Mouse (Mus musculus) liver, adult 2 months (tissue): ENCODE measurements around the gene Dcaf8.

Source experiments
- CTCF ChIP-seq: fragments of 200-500 bp; IDR thresholded peaks from 2 replicates; pipeline ENCODE4 v1.5.1; 2011; ENCODE audit warnings: low read depth, low read length, control low read depth
- POLR2A ChIP-seq: fragments of 200-500 bp; IDR thresholded peaks from 2 replicates; pipeline ENCODE4 v1.6.1; 2011; ENCODE audit warnings: low read length, control low read depth; ENCODE audit not compliant: insufficient read depth; ENCODE audit errors: extremely low read depth

DNA sequence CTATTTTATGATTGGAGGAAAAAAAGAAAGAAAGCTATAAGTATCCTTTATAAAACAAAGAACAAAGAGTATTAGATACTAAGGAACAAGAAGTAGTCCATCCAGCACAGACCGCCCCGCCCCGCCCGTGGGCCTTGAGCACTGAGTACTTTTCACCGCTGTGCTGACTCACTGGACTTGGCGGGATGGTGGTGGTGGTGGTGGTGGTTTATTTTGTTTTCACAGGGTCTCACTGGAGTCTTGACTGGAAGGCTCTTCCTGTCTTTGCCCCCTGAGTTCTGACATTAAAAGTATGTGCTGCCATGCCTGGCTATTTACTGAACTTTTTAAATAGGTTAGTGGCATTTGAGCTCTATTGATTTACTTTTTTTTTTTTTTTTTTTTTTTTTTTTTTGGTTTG lies 35.2 kb downstream of the Dcaf8 start:
- TF ChIP-seq CTCF = no peak
- TF ChIP-seq POLR2A = no peak
